Mouse (Mus musculus) small intestine, adult 2 months (tissue): Measurements from ENCODE around the gene Cstf1.

ENCODE experiments used
- CTCF ChIP-seq: fragments of 200-500 bp; IDR thresholded peaks from 2 replicates; pipeline ENCODE4 v1.5.1; 2012; ENCODE audit warnings: low read depth, mild to moderate bottlenecking, control low read depth, inconsistent platforms, low read length, moderate library complexity, mixed read lengths; ENCODE audit not compliant: insufficient replicate concordance, insufficient read length; ENCODE audit errors: extremely low read depth
- POLR2A ChIP-seq: fragments of 200-500 bp; IDR thresholded peaks from 2 replicates; pipeline ENCODE4 v1.6.1; 2012; ENCODE audit warnings: low read depth, mild to moderate bottlenecking, control low read depth, inconsistent platforms, low read length, moderate library complexity

DNA sequence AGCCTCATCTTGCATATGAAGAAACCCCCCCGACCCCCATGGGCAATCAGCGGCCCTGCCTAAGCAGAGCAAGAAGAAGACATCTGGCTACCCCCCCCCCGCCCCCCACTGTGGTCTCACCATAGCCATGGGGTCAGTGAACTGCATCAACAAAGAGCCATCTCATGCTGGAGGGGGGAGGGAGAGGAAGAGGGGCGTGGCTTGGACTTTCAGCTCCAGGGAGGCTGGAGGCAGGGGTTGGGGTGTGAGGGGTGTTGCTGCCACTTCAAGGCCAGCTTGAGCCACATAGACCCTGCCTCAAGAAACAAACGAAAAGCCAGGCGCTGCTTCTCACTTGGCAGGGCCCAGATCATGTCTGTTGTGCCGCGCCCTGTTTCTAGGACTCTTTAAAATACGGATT lies 25.5 kb downstream of the Cstf1 start:
- TF ChIP-seq CTCF, result no peak
- TF ChIP-seq POLR2A, result no peak
